Mouse (Mus musculus) gastrocnemius, postnatal 36 days (tissue): ENCODE results near the gene Capns1. TPM values are rescaled to one million over a fixed set of nuclear protein-coding genes. Genes with fewer than 3 reads are reported as not detected.
A peak's percentile ranks its signal among the peaks of the same experiment; 100 is the strongest.
"Not testable (repeated sequence)": the region's sequence is repeated elsewhere in the genome, so short reads cannot be mapped to it uniquely, and the experiment has no call there.

Experiments used
- DNase-seq, 2 experiments: peaks; one replicate each; pipeline ENCODE4 v3.0.0; 2022
- intact Hi-C: fragments of 180-260 bp; cut with DNase I; formaldehyde crosslinking; loops from one replicate; pipeline ENCODE4 v1.15.1; 2025
- total RNA-seq, 2 experiments: library from RNA; stranded (reverse); gene quantifications; 2 replicates each; pipeline ENCODE4 v1.2.3; 2021

The Capns1 gene
- total RNA-seq, 2 experiments from 2014 or later = 188 to 196 TPM

DNA sequence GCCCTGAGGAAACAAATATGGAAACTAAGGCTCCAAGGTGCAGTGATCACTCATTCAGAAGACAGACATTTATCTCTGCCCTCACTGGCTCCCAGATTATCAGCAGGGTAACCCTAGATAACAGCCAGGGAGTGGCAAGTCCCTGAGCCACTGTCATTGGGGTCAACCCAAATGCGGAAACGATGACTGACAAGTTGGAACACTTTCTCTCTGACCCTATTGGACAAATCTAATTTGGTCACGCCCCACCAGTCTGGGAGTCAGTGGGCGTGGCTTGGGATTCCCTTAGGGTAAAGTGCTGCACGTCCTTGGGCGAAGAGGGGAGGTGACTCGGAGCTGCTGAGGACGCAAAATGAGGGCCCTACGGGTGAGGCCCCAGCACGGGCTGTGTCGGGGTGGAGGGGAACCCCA is 14.7 kb downstream of the Capns1 start, which contains the start of gene Cox7a1:
Gene Cox7a1, plus strand, starts transcription at position 266 of the 411 bp plus-strand sequence.
- intact Hi-C loops = loop anchor here (2.0 to 5.0 kb wide), 2 partner anchors 15 to 33 kb away; partner anchors contain the start of gene Capns1
- DNase-seq = peak; percentile 85 to 90

DNA sequence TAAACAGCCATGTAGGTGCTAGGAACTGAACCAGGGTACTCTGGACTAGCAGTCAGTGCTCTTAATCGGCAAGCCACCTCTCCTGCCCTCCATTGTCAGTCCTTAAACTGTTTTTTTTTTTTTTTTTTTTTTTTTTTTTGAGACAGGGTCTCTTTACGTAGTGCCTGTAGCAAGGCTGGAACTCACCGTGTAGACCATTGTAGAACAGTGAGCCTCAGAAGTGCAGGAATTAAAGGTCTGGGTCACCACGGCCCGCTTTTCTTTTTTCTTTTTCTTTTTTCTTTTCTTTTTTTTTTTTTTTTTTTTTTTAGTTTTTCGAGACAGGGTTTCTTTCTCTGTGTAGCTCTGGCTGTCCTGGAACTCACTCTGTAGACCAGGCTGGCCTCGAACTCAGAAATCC is 15.4 kb downstream of the Capns1 start:
- DNase-seq = not testable (repeated sequence)

DNA sequence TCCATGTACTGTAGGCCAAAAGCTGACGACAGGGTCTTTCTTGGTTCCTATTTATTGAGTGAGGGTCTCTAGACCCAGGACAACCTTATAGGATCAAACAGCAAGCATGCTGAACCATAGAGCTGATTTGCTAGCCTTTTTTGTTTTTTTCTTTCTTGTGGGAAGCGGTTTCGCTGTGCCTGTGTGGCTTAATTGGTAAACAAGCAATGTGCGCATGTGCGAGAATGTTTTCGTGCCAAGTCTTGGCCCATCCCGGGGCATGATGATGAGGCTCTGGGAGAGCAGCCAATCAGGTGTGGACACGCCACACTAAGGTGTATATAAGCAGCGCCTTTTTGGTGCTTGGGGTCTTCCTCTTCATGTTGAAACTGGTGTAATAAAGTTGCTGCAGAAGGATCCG is 16.7 kb downstream of the Capns1 start:
- DNase-seq = not testable (repeated sequence)
- intact Hi-C loops = loop anchor here (2.0 to 5.0 kb wide), 2 partner anchors 23 to 35 kb away; no protein-coding TSS in a partner anchor

More for the DNA sequence above, 15.4 kb downstream of the Capns1 start:
- intact Hi-C loops = loop anchor here (5.0 kb wide), 1 partner anchor 34 kb away; no protein-coding TSS in a partner anchor

DNA sequence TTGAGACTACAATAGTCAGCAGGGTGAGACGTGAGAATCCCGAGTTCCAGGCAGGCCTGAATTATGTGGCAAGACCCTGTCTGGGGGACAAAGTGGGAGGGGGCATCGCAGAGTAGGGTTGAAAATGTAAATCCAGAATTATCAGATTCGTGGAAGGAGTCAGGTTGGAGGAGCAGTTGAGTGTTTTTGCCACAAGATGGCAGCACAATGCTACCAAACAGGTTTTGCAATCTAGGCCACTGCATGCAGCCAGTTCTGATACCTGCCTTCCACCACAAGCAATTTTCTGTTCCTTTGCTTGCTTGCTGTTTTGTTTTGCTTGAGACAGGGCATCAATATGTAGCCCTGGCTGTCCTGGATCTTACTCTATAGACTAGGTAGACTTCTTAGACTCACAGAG is 17.3 kb downstream of the Capns1 start:
- DNase-seq = peak in 1 of 2 experiments; percentile 57

DNA sequence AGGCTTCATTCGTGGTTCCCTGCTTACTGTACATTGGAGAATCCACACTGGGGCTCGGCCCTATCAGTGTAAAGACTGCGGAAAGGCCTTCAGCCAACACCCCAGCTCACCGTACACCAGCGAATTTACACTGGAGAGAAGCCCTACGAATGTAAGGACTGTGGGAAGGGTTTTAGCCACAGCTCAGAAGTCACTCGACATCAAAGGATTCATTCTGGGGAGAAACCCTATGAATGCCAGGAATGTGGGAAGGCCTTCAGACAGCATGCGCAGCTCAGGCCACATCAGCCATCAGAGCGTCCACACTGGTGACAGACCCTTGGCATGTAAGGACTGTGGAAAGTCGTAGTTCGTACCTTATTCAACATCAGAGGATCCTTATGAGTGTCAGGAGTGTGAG is 20.4 kb downstream of the Capns1 start:
- intact Hi-C loops = loop anchor here (5.0 kb wide), 1 partner anchor 86 kb away; the partner anchor contains the start of genes Gm26920, Zfp260 and Zfp566
- DNase-seq = no peak

More for the DNA sequence above, 17.3 kb downstream of the Capns1 start:
- intact Hi-C loops = loop anchor here (2.0 to 5.0 kb wide), 2 partner anchors 23 to 36 kb away; no protein-coding TSS in a partner anchor

DNA sequence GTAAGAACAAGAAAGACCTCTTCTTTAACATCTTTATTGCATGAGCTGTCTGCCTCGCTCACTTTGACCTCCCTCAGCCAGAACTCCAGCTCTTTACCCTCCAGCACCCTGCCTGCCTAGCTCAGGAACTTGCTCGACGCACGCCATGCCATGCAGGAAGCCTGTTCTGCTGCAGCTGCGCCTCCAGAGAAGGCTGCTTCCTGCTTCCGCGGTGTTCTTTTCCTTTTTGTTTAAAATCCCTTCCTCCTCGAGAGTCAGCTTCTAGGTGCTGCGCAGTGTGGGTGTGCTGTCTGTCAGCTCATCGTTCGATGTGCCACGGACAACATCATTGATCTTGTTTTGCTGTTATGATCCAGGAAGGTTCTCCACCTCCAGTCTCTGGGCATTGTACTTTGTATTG is 22.1 kb downstream of the Capns1 start:
- no peak for DNase-seq
- intact Hi-C loops = loop anchor here (5.0 kb wide), 1 partner anchor 84 kb away; the partner anchor contains the start of genes Gm26920, Zfp260 and Zfp566

DNA sequence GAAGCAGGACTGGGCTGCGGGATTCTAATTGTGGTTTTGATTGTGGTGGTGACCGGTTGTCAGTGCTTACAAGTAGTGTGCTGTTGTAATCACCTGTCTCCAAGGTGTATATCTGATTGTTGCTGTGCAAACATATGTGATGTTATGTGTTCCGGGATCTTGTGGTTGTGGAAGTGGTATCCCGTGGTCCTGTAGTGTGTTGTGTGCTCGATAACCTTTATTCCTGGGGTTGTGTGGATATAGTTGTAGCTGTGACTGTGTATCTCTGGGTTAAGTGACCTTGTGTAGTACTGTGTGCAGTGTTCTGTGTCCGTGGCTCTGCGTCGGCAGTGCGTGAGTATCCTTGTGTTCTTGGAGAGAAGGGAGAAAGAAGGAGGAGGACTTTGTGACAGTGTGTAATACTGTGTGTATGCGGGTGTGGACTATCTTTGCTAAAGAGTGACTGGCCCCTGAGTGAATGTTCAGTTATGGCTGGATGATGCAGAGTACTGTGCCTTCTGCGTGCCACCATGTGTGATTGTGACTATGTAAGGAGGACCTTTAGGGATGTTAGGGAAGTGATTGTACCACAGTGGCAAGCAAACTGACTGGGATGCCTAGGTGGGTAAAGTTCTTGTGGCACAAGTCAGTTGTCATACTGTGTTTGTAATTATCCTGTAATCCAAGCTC is 28.2 kb downstream of the Capns1 start:
- intact Hi-C loops = no loop called here
- no peak for DNase-seq

DNA sequence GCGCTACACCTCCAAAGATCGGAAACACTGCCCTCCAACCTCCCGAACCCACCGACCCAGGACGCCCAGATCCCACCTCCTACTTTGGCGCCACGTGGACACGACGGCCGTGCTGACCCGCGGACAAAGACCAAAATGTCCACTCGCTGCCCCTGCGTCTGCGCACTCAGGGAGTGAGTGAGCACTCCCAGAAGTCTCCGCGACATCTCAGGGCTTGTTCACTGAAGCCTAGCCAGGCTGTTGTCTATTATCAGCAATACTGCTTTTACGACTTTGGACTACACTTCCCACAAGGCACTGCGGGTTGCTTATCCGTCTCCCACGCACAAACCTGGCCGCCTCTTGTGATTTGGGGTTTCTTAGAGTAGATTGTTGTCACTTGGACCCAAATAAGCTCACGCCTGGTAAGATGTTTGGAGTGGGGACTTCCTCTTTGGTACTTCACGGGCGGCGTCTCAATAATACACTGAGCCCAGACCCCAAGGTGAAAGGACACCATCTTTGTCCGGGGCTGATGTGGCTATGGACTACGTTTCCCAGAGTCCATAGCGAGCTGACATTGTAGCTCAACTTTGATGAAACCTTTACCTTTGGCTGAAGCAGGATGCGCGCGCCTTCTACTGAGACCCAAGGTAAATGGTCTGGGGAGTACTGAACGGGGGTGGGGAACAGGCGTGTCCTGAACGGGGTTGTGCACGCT is 28.9 kb downstream of the Capns1 start, which contains the start of gene Zfp146:
Gene Zfp146, minus strand, starts transcription at position 168 of the 700 bp plus-strand sequence.
- intact Hi-C loops = no loop called here

DNA sequence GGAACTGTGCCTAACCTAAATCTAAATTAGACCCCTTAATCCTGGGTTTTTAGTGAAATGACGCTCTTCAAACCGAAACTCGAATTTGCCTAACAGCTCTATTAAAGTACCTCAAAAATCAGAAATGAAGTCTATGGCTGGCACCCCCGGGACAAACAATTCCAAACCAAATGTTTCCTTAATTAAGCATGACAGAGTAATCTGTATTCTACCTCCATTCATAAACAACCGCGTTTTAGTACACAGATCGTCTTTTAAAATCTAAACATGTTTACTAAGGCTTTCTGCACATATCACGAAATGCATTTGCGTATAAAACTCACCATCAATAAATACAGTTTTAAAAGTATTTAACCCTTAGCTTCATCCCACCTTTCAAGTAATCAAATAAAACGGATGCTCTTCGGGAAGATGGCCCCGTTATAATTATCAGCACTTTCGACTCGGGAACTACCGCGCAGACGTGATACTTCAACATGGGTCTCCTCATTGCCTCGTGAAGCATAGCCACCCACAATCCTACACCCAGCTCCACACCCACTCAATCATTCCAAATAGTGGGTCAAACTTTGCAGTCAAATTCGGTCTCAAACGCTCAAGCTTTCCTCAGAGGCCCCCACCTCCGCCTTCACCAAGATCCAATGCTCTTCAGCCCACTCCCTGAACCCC is 29.6 kb downstream of the Capns1 start:
- intact Hi-C loops = no loop called here
- no peak for DNase-seq

More for the DNA sequence above, 28.9 kb downstream of the Capns1 start, which contains the start of gene Zfp146:
- DNase-seq = peak; percentile 85 to 86

DNA sequence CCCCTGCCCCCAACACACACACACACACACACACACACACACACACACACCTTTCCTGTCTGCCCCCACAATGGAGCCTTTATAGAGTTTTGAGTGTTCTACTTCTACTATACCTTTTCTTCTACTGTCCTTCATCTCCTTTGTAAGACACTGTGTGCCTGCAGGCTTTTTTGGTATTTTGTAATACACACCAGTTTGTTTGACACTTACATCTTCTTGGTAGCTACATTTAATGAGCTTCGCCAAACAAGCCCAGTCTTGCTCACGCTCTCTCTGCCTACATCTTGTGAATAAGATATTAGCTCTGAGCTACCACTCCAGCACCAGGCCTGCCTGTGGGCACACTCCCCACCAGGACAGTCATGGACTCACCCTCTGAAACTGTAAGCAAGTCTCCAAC is 33.9 kb downstream of the Capns1 start:
- intact Hi-C loops = no loop called here
- no peak for DNase-seq

DNA sequence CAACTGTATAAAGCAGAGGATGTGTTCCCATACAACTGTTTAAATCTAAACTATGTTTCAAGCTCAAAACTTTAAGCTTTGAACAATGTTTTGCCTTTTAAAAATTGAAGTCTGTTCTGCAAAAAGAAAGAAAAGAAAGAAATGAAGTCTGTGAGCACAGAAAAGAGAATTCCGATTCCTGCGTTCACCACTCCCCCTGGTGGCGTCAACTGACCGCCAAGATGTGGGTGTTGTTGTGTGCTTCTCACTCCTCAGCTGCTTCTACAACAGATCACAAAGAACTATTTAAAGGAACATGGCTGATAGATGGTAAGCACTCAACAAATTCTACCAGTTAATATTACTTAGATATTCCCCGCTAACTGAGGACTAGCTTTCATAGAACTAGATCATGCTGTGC is 35.5 kb downstream of the Capns1 start:
- intact Hi-C loops = no loop called here
- DNase-seq = no peak

DNA sequence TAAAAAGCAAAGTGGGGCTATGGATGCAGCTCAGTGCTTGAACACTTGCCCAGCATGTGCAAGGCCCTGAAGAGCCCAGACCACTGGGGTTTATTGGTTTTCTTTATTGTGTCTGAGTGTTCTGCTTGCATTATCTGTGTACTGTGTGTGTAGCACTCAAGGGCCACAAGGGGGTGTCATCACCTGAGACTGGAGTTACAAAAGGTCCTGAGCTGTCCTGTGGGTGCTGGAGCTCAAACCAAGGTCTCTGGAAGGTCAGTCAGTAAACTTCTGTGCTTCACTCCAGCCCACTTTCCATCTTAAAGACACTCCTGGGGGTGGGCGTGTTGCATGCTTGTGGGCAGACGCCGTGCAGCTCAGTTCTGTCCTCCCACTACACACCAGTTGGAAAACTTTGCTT is 43.1 kb downstream of the Capns1 start:
- DNase-seq = no peak
- intact Hi-C loops = loop anchor here (10.0 kb wide), 1 partner anchor 51 kb away; no protein-coding TSS in a partner anchor

DNA sequence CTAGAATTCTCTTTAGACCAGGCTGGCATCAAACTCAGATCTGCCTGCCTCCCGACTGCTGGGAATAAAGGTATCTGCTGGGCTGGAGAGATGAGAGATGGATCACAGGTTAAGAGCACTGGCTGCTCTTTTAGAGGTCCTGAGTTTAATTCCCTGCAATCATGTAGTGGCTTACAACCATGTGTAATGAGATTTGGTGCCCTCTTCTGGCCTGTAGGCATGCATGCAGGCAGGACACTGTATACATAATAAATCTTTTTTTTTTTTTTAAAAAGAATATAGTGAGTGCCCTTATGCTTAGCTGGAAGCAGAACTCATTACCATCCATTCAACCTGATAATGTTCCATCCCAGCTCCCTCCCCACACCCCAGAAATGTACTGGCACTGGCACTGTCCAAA is 44.6 kb downstream of the Capns1 start:
- intact Hi-C loops = loop anchor here (10.0 kb wide), 1 partner anchor 49 kb away; no protein-coding TSS in a partner anchor
- no peak for DNase-seq

DNA sequence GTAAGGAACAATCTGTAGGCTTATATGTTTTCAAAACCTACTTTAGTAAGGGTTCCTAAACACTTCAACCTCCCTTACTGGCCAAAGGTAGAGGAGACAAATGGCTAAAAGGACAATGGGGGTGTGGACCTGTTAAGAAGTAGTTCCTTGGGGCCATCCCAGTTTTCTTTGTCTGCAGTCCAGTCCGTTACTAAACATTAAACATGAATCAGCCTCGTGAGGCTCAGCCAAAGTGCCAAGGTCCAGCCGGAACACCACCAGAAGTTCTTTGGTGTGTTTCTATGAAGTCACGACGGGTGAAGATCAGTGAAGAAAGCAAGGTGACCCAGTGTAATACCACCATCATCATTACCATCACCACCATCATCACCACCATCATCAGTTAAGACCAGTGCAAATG is 51.6 kb downstream of the Capns1 start:
- no peak for DNase-seq
- intact Hi-C loops = no loop called here

DNA sequence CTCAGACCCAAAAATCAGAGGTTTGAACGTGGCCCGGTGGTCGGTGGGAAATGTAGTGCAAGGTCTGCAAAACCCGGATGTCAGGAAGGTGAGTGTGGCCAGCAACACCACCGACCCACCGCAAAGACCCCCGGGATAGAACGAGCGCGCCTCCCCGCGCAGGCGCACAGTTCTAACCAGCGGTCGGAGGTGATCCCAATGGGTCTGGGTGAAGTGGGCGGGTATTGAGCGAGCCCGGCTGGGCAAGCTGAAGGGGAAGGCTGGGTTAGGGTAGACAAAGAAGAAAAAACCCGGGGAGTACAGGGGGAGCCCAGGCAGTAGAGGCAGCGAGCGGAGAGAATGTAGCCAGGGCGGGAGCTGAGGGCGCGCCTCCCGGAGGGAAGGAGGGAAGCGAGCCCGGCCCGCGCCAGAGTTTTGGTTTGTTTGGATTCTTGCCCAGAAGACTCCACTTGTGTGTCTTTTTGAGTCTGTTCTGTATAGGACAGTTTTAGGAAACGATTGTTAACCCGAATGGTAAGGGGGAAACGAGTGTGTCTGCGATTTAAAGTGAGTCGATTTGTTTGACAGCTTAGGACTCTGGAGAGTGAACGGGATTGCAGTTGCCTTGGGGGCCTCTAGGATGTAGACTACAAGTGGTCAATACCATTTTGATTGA is 54.9 kb downstream of the Capns1 start:
- peak; percentile 20 to 34 for DNase-seq
- intact Hi-C loops = no loop called here

DNA sequence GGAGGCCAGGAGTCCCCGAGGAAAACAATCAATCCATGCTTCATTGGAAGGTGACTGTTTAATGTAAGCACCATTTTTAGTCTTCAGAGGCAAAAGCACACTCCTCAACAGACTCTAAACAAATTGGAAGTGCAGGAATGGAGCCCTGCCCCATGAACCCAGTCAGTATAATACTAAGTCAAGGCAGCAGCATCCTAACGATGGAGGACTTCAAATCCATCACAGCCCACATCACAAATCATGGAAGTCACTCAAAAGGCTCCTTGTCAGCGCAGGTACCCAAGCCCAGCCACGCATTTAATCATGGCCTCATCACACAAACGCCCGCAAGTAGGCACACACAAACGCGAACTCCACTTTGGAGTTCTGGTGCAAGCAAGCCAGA is 55.4 kb downstream of the Capns1 start:
- no peak for DNase-seq
- intact Hi-C loops = no loop called here
